Mouse (Mus musculus): ENCODE results near the gene Atp13a3.

DNA sequence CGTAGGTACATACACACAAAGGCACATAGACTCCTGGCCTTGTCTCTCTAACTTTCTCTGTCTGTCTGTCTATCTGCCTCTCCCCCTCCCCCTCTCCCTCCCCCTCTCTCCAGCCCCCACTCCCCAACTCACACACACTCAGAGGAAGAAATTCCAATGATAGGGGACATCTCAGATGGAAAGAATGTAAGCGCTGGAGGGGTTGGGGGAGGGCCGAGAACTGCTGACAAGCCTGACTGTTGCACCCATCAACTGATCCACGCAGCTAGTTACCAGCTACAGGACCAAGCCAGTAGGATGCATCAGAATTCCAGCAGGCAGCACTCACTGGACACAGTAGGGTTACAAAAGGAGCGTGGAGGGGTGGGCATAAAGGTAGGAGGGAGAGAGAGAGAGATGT, 34.1 kb upstream of the Atp13a3 start:
- TF ChIP-seq CTCF (conservative IDR thresholded peaks at IDR 0.05; ENCODE audit: low read length) = no peak
- TF ChIP-seq POU5F1 (IDR thresholded peaks at IDR 0.05; ENCODE audit: borderline replicate concordance, low read length) = no peak
